Mouse (Mus musculus) adipocyte (in vitro differentiated cells): ENCODE data around the gene Prrg2.

Experiments used
- DNase-seq: peaks from one replicate; pipeline ENCODE4 v3.0.0-alpha.2; 2016; ENCODE audit warnings: low spot score

Prrg2 gene

GRCm38 (mm10) chr7:45090251-45090977, 27.9 kb upstream of the Prrg2 start:
- DNase-seq, result no peak

GRCm38 (mm10) chr7:45088597-45088996, 26.1 kb upstream of the Prrg2 start:
- no peak for DNase-seq

GRCm38 (mm10) chr7:45086084-45086483, 23.6 kb upstream of the Prrg2 start:
- no peak for DNase-seq

DNA sequence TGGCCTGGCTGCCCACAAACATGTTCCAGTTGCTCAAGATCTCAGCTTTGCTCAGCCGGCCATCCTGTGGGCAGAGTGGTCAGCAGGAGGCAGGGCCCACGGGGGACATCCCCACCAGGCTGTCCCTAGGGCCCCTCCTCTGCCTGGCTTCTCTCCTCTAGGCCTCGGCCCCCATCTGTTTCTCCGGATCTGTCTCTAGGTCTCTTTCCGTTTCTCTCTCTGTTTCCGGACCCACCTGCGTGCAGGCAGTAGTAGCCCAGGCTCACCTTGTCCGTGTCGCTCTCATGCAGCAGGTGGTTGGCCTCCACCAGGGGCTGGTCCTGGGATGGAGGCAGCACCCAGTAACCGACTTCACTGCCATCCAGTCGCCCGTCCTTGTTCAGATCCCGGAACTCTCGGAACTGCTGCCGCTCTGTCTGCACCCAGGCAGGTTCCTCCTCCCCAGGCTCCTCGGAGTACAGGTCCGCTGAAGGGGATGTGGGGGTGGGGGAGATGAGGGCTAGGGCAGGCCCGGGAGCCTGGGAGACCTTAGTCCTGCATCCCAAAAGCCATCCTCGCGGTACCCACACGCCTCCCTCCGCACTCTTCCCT, 20.9 kb upstream of the Prrg2 start:
- no peak for DNase-seq

GRCm38 (mm10) chr7:45082401-45083299, 20.2 kb upstream of the Prrg2 start:
- no peak for DNase-seq

- no peak for DNase-seq
Measured at GRCm38 (mm10) chr7:45081016-45081415, 18.5 kb upstream of the Prrg2 start.

DNA sequence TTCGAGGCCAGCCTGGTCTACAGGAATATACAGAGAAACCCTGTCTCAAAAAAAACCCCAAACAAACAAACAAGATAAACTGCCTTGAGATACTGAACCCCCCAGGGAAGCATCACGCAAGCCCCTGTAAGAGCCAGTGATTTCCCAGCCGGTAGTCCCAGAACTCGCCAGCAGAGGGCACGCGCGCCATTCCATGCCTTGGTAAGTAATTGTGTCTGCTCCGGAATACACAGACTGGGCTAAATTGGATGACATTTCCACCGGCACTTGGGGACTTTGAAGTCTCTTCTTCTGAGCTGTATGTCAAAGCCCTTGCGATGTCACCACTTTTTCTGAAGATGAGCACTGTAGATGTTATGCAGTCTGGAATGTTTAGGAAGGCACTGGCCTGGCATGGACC, 17.4 kb upstream of the Prrg2 start:
- DNase-seq, result peak; percentile 78

- peak; percentile 74 for DNase-seq
Measured at GRCm38 (mm10) chr7:45078513-45078912, 16.0 kb upstream of the Prrg2 start.

GRCm38 (mm10) chr7:45077829-45078228, 15.4 kb upstream of the Prrg2 start:
- DNase-seq, result no peak

GRCm38 (mm10) chr7:45077322-45077721, 14.8 kb upstream of the Prrg2 start:
- DNase-seq, result no peak

DNA sequence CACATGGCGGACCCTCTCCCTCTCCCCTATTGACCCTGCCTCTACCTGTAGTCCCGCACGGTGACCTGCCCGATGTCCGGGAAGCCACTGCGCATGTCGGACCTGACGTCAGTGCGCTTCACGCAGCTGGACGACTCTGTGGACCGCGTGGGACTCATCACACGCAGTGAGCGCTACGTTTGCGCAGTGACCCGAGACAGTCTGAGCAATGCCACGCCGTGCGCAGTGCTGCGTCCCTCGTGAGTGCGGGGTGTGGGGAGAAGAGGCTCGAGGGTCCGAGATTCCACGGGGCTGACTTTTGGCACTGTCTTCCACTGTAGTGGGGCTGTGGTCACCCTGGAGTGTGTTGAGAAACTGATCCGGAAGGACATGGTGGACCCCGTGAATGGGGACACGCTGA, 14.0 kb upstream of the Prrg2 start:
- DNase-seq, result no peak

- DNase-seq, result no peak
Measured at GRCm38 (mm10) chr7:45075405-45075804, 12.9 kb upstream of the Prrg2 start.

DNA sequence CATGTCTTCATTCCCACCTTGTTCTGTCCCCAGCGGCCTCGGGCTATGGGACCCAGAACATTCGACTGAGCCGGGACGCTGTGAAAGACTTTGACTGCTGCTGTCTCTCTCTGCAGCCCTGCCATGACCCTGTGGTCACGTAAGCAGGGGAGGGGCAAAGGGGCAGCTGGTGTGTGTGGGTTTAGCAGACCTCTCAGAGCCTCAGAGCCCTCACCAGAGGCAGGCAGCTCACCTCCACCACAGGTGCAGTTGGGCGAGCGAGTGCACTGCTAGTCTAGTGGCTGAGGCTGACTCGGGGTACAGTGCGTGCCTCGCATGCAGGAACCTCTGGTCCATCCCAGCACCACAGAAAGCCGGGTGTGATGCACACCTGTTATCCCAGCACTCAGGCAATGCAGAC, 11.5 kb upstream of the Prrg2 start:
- no peak for DNase-seq

DNA sequence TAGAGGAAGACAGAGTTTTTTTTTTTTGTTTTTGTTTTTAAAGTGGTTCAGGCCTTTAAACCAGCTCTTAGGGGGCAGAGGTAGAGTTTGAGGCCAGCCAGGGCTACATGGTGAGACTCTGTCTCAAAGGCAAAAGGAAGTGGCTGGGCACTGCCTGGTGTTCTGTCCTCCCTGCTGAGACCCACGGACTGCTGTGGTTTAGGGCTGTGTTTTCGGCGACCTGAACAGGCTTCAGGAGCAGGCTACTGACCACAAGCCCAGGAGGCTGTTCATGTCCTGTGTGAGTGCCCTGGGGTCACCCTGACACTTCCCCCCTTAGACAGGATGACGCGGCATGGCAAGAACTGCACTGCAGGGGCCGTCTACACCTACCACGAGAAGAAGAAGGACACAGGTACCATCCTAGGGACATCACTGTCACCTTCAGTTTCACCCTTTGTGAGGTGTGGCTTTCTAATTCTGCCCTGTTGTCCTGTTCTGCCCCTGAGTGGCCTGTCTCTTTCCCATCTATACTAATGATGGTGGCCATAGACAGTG, 10.8 kb upstream of the Prrg2 start:
- DNase-seq, result no peak

- no peak for DNase-seq
Measured at GRCm38 (mm10) chr7:45072230-45072629, 9.8 kb upstream of the Prrg2 start.

DNA sequence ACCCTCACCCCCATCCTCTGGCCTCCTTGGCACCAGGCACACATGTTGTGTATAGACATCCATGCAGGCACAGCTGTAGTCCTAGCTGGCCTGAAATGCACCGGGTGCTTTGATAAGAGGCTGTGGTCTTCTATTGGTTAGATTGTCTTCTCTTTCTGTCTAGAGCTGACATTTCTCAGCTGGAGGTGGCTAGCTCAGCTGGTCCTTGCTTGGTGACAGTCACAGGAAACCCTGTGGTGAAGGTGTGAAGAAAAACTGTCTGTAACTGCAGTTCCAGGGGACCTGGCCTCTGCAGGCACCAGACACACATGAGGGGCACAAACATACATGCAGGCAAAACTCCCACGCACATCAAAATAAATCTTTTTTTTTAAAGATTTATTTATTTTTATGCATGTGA, 7.2 kb upstream of the Prrg2 start:
- DNase-seq, result no peak

DNA sequence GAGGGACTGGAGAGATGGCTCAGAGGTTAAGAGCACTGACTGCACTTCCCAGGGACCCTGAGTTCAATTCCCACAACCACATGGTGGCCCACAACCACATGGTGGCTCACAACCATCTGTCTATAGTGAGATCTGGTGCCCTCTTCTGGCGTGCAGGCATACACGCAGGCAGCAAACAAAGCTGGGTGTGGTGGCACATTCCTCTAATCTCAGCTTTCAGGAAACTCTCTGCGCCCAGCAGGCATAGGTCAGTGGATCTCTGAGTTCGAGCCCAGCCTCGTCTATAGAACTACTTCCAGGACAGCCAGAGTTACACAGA, 5.5 kb upstream of the Prrg2 start:
- peak; percentile 29 for DNase-seq

DNA sequence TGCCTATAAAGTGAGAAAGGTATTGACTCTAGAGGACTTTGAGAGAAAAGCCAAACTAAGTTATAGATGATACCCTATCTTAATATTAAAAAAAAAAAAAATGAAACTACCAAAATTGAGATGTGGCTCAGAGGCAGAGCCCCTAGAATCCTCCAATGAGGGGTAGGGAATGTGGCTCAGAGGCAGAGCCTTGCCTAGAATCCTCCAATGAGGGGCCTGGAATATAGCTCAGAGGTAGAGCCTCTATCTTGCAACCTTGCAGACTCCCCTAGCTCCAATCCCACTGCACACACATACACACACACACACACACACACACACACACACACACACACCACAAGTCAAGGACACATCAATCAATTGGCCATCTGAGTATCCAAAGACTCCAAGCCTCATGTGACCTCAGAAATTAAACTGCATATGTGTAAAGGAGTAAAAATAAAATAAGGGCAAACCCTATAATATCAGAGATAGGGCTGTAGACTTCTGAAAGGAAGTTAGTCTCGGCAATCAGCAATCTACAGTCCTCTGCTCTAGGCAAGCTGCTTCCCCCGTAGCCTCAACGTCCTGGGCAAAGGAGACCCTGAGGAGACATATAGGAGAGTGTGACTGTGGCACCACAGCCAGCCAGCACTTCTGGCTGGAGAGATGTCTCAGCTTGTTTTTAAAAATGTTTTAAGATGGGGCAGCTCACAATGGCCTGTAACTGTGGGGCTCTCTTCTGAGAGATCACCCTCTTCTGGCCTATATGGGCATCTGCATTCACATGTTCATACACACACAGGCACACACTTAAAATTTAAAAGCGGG, 4.9 kb upstream of the Prrg2 start:
- DNase-seq, result no peak

- DNase-seq, result no peak
Measured at GRCm38 (mm10) chr7:45061532-45062075, 873 bp downstream of the Prrg2 start.

- DNase-seq, result no peak
Measured at GRCm38 (mm10) chr7:45060632-45061122, 1.8 kb downstream of the Prrg2 start.
